Mouse (Mus musculus): ENCODE measurements around the gene Gprc5b.

Gene Gprc5b

GRCm38 (mm10) chr7:118949749-118950148 lies 45.3 kb downstream of the Gprc5b start:
- DNase-seq (ENCODE audit: low spot score in 2 of 2): no peak

GRCm38 (mm10) chr7:118948677-118949282 lies 46.2 kb downstream of the Gprc5b start:
- DNase-seq (ENCODE audit: low spot score in 2 of 2): no peak

GRCm38 (mm10) chr7:118947241-118947640 lies 47.8 kb downstream of the Gprc5b start:
- DNase-seq (ENCODE audit: low spot score in 2 of 2): no peak

- no peak for DNase-seq (ENCODE audit: low spot score in 2 of 2)
Measured at GRCm38 (mm10) chr7:118944884-118945283, 50.1 kb downstream of the Gprc5b start.

GRCm38 (mm10) chr7:118943170-118943569 lies 51.8 kb downstream of the Gprc5b start:
- DNase-seq (ENCODE audit: low spot score in 2 of 2): no peak

- DNase-seq (ENCODE audit: low spot score in 2 of 2): no peak
Measured at GRCm38 (mm10) chr7:118942297-118942696, 52.7 kb downstream of the Gprc5b start.

- no peak for DNase-seq (ENCODE audit: low spot score in 2 of 2)
Measured at GRCm38 (mm10) chr7:118937469-118938387, 57.3 kb downstream of the Gprc5b start.

- DNase-seq (ENCODE audit: low spot score in 2 of 2): no peak
Measured at GRCm38 (mm10) chr7:118936844-118937243, 58.2 kb downstream of the Gprc5b start.

- no peak for DNase-seq (ENCODE audit: low spot score in 2 of 2)
Measured at GRCm38 (mm10) chr7:118935306-118935705, 59.7 kb downstream of the Gprc5b start.

- DNase-seq (ENCODE audit: low spot score in 2 of 2): no peak
Measured at GRCm38 (mm10) chr7:118931502-118932395, 63.3 kb downstream of the Gprc5b start.

GRCm38 (mm10) chr7:118929601-118930311 lies 65.3 kb downstream of the Gprc5b start:
- DNase-seq (ENCODE audit: low spot score in 2 of 2): no peak

GRCm38 (mm10) chr7:118928916-118929315 lies 66.1 kb downstream of the Gprc5b start:
- DNase-seq (ENCODE audit: low spot score in 2 of 2): no peak

- no peak for DNase-seq (ENCODE audit: low spot score in 2 of 2)
Measured at GRCm38 (mm10) chr7:118928316-118928715, 66.7 kb downstream of the Gprc5b start.

GRCm38 (mm10) chr7:118927279-118927678 lies 67.7 kb downstream of the Gprc5b start:
- DNase-seq (ENCODE audit: low spot score in 2 of 2): no peak

- DNase-seq (ENCODE audit: low spot score in 2 of 2): no peak
Measured at GRCm38 (mm10) chr7:118926516-118927260, 68.3 kb downstream of the Gprc5b start.

- DNase-seq (ENCODE audit: low spot score in 2 of 2): no peak
Measured at GRCm38 (mm10) chr7:118925547-118925946, 69.5 kb downstream of the Gprc5b start.

GRCm38 (mm10) chr7:118922441-118923202 lies 72.4 kb downstream of the Gprc5b start:
- peak in 1 of 2 experiments; percentile 14 for DNase-seq (ENCODE audit: low spot score in 2 of 2)

All from natural killer cell, adult 2 months (primary cell).